Mouse (Mus musculus): Measurements from ENCODE around the gene Gm4064. TPM values are rescaled to one million over a fixed set of nuclear protein-coding genes. Genes with fewer than 3 reads are reported as not detected.
"Not testable (repeated sequence)": the region's sequence is repeated elsewhere in the genome, so short reads cannot be mapped to it uniquely, and the experiment has no call there.

Gm4064 gene
- not detected in 2 replicates for polyA plus RNA-seq (2014; fragmentation: Nextera tagmentation; extraction: Ambion mirVana)

DNA sequence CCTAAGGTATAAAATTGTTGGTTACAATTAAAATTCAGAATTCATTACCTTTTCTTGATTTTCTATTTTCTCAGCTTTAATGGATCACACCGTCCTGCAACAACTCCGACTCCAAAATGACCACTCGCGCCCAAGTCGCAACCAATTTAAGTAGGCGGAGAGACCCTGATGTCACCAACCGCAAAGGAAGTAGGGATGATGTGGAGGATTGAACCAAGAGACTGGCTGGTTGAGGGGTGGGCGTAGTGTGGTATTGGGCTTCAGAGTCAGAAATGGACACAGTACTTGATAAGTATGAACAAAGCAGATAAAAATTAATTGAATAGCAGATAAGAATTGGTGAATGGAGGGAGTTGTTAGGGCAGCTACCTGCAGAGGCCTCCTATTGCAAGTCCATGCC lies at the start of gene Gm4064:
Gm4064 (minus strand) TSS at position 101 of the 400 bp plus-strand sequence.
- not testable (repeated sequence) for H3K27me3 ChIP-seq (ENCODE audit: control insufficient read depth, insufficient read depth, low read length); ATAC-seq (replicated peaks; ENCODE audit: insufficient number of reproducible peaks, low FRiP score, low TSS enrichment); H3K4me2 ChIP-seq; H3K4me1 ChIP-seq (ENCODE audit: control insufficient read depth, insufficient read depth, low read length); H3K9me3 ChIP-seq (replicated peaks; ENCODE audit: control insufficient read depth, low read length); H3K9ac ChIP-seq (ENCODE audit: low read depth, low read length); H3K27ac ChIP-seq (ENCODE audit: low read depth, low read length); H3K4me3 ChIP-seq (ENCODE audit: low read depth, low read length); H3K36me3 ChIP-seq (ENCODE audit: control insufficient read depth, insufficient read depth, low read length)
- no CpG with 5 or more reads among the region's 8 CpGs for WGBS (ENCODE audit: insufficient replicate concordance)

DNA sequence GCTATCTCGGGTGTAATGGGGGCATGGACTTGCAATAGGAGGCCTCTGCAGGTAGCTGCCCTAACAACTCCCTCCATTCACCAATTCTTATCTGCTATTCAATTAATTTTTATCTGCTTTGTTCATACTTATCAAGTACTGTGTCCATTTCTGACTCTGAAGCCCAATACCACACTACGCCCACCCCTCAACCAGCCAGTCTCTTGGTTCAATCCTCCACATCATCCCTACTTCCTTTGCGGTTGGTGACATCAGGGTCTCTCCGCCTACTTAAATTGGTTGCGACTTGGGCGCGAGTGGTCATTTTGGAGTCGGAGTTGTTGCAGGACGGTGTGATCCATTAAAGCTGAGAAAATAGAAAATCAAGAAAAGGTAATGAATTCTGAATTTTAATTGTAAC lies 34.4 kb upstream of the Gm4064 start, which contains the start of the genes Rbmy and Gm10256:
Rbmy (plus strand) TSS at position 301 of the 400 bp plus-strand sequence.
Gm10256 (plus strand) TSS at position 320 of the 400 bp plus-strand sequence.
- not testable (repeated sequence) for H3K4me3 ChIP-seq (ENCODE audit: low read depth, low read length); H3K4me1 ChIP-seq (ENCODE audit: control insufficient read depth, insufficient read depth, low read length); H3K9ac ChIP-seq (ENCODE audit: low read depth, low read length); ATAC-seq (replicated peaks; ENCODE audit: insufficient number of reproducible peaks, low FRiP score, low TSS enrichment); H3K27me3 ChIP-seq (ENCODE audit: control insufficient read depth, insufficient read depth, low read length); H3K27ac ChIP-seq (ENCODE audit: low read depth, low read length); H3K9me3 ChIP-seq (replicated peaks; ENCODE audit: control insufficient read depth, low read length); H3K4me2 ChIP-seq; H3K36me3 ChIP-seq (ENCODE audit: control insufficient read depth, insufficient read depth, low read length)
- no CpG with 5 or more reads among the region's 9 CpGs for WGBS (ENCODE audit: insufficient replicate concordance)

Other genes starting within 250 kb of the Gm4064 start
- gene H2al2c, start 197.1 kb downstream of the Gm4064 start, polyA plus RNA-seq (2014; fragmentation: Nextera tagmentation; extraction: Ambion mirVana): not detected in 2 replicates
- gene Sry, start 132.5 kb downstream of the Gm4064 start, polyA plus RNA-seq (2014; fragmentation: Nextera tagmentation; extraction: Ambion mirVana): not detected in 2 replicates
- not detected in 2 replicates for gene H2al2b, start 75.5 kb downstream of the Gm4064 start, polyA plus RNA-seq (2014; fragmentation: Nextera tagmentation; extraction: Ambion mirVana)
- not detected in 2 replicates for gene Rbmy, start 34.5 kb upstream of the Gm4064 start, polyA plus RNA-seq (2014; fragmentation: Nextera tagmentation; extraction: Ambion mirVana)
- not detected in 2 replicates for gene Gm10256, start 34.5 kb upstream of the Gm4064 start, polyA plus RNA-seq (2014; fragmentation: Nextera tagmentation; extraction: Ambion mirVana)
- not detected in 2 replicates for gene Gm10352, start 104.8 kb upstream of the Gm4064 start, polyA plus RNA-seq (2014; fragmentation: Nextera tagmentation; extraction: Ambion mirVana)
- gene Gm29289, start 136.4 kb upstream of the Gm4064 start, polyA plus RNA-seq (2014; fragmentation: Nextera tagmentation; extraction: Ambion mirVana): not detected in 2 replicates

All from heart, embryonic 11.5 days (tissue).